Mouse (Mus musculus) central nervous system, embryonic 11.5 days (tissue): ENCODE data around the gene Olfr531. TPM values are rescaled to one million over a fixed set of nuclear protein-coding genes. Genes with fewer than 3 reads are reported as not detected.

ENCODE experiments used
- polyA plus RNA-seq: library from polyadenylated mRNA; depleted of rRNA; stranded (reverse); fragments of >200 nt; gene quantifications from 2 replicates; pipeline ENCODE4 v1.2.3, GENCODE M21; 2012; rRNA removed

Olfr531 gene
- not detected in 2 replicates for polyA plus RNA-seq

DNA sequence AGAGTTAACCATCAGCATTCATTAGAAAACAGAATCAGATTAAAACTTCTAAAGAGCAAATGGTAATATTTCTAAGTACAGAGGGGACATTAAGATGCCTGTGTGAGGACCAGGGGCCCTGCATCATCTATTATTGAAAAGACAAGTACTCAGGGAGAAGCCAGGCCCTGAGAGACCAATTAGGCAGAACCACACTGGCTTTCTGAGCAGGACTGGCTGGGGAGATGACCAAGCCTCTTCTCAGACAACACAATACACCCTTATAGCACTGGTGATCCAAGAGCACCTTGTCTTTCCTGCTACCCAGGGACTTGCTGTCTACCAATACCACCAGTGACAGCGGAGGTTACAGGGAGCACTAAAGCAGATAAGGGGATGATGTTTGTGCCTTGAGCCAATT lies at the start of gene Olfr531:
Gene Olfr531, minus strand, starts transcription at position 101 of the 400 bp plus-strand sequence.

DNA sequence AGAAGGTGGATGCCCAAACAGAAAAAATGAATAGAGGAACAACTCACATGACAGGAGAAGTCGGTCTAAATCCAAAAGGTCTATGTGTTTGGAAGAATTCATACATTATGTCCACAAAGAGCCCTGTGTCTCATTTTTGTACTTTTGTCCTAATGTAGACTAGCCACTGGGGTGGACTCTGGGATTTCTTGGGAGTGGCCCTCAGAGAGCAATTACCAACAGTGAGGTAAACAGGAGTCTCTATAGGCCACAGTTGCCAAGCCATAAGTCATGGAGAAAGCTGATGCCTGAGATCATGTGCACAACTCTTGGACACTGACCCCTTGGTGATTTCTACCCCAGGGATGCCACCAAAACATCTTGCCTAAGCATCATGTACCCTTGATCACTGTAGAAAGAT lies 18.8 kb upstream of the Olfr531 start, which contains the start of gene Olfr532:
Gene Olfr532, minus strand, starts transcription at position 101 of the 400 bp plus-strand sequence.

DNA sequence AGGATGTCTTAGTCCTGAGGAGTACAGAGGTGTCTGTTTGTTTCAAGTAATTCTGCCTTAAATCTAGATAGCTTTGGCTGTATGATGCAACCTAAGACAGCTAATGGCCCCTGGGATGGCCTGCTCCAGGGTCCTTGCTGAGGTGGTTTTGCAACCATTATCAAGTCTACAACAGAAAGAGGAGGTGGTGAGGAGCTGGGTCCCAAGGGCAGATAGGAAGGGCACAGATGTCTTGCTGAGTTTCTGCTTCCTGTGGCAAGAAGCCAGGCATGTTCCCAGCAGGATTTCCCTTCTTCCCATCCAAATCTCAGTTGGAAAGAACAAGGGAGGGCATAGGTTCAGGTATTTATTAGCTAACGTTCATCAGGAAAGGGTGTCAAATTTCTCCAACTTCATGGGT lies 26.5 kb downstream of the Olfr531 start, which contains the start of gene Olfr530:
Gene Olfr530, minus strand, starts transcription at position 101 of the 400 bp plus-strand sequence.

DNA sequence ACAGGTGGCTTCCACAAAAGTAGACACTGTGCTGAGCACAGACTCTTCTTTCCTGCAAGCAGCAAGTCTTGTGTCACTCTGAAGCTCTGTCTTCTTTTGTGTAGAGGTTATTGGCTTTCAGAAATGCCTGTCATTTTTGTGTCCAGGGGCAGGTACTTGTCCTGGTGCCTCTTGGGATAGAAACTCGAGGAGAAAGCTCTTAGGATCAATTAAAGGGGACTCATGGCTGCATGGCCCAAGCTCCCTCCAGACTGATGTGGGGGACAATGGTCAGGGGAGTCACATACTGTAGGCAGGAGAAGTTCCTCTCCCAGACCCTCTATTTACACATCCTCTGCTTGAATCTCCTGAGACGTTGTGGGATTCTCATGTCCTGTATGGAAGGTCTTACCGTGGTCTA lies 41.1 kb downstream of the Olfr531 start, which contains the start of gene Olfr60:
Gene Olfr60, minus strand, starts transcription at position 101 of the 400 bp plus-strand sequence.

Other genes starting within 250 kb of the Olfr531 start
- gene Sprn, start 248.0 kb downstream of the Olfr531 start, polyA plus RNA-seq = 0.80 and 0.83 TPM in 2 replicates
- not detected in 2 replicates for gene Olfr522, start 238.2 kb downstream of the Olfr531 start, polyA plus RNA-seq
- gene Olfr523, start 229.7 kb downstream of the Olfr531 start, polyA plus RNA-seq = not detected in 2 replicates
- gene Olfr524, start 197.0 kb downstream of the Olfr531 start, polyA plus RNA-seq = not detected in 2 replicates
- gene Cd163l1, start 184.7 kb downstream of the Olfr531 start, polyA plus RNA-seq = 0.04 TPM in 1 of 2 replicates, not detected in the other
- not detected in 2 replicates for gene 5830411N06Rik, start 155.6 kb downstream of the Olfr531 start, polyA plus RNA-seq
- gene Olfr525, start 82.1 kb downstream of the Olfr531 start, polyA plus RNA-seq = not detected in 2 replicates
- gene Olfr527, start 68.9 kb downstream of the Olfr531 start, polyA plus RNA-seq = not detected in 2 replicates
- not detected in 2 replicates for gene Olfr60, start 41.2 kb downstream of the Olfr531 start, polyA plus RNA-seq
- gene Olfr530, start 26.6 kb downstream of the Olfr531 start, polyA plus RNA-seq = not detected in 2 replicates
- gene Olfr532, start 18.7 kb upstream of the Olfr531 start, polyA plus RNA-seq = not detected in 2 replicates
- not detected in 2 replicates for gene Olfr533, start 60.5 kb upstream of the Olfr531 start, polyA plus RNA-seq
- not detected in 2 replicates for gene Olfr535, start 81.3 kb upstream of the Olfr531 start, polyA plus RNA-seq
- not detected in 2 replicates for gene Olfr536, start 104.5 kb upstream of the Olfr531 start, polyA plus RNA-seq
- gene Olfr538, start 165.0 kb upstream of the Olfr531 start, polyA plus RNA-seq = not detected in 2 replicates
- not detected in 2 replicates for gene Olfr46, start 198.4 kb upstream of the Olfr531 start, polyA plus RNA-seq
- gene Olfr61, start 226.1 kb upstream of the Olfr531 start, polyA plus RNA-seq = not detected in 2 replicates
- not detected in 2 replicates for gene Olfr53, start 243.5 kb upstream of the Olfr531 start, polyA plus RNA-seq